Mouse (Mus musculus): ENCODE measurements around the gene Bola2. TPM values are rescaled to one million over a fixed set of nuclear protein-coding genes. Genes with fewer than 3 reads are reported as not detected.

The Bola2 gene
- total and polyA plus RNA-seq, 3 experiments = 163 to 436 TPM; not detected in 1

DNA sequence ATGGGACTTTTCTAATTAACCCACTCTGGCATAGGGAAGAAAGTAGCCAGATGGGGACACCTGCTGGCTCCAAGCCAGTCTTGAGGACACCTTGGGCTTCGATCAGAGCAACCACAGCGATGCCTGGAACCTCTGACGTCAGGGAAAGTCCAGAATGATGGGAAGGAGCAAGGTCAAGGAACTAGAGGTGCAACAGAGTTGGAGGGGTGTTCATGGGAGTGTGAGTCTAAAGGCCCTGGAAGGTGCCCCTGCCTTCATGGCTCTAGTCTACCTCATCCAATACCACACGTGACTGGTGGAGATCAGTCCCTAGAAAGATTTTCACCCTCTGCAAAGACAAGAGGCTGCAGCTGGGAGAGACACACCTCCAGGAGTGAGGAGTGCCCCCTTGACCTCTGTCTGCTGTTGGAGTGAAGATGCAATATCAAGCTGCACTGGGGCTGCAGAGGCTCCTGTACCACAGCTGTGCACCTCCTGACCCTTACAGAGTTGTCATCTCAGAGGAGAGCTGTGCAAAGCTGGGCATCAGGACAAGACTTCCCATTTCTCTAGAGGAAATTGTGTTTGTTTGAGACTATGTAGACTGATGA is 18.5 kb upstream of the Bola2 start:
- no peaks in the 10 kb centered on the region; a peak in 2 of 4 replicates for H3K36me3 ChIP-seq (ENCODE audit: control insufficient read depth in 1 of 2, insufficient read depth in 2 of 2, low read length in 2 of 2)
- no peaks in the 10 kb centered on the region for H3K27me3 ChIP-seq (ENCODE audit: control insufficient read depth in 1 of 2, insufficient read depth in 2 of 2, low read length in 2 of 2)
- no peak overlapping the region for H3K9ac ChIP-seq (ENCODE audit: control insufficient read depth, low read depth, low read length, poor library complexity, severe bottlenecking)
- no peak overlapping the region for H3K4me3 ChIP-seq (ENCODE audit: control insufficient read depth in 1 of 2, insufficient read depth in 1 of 2, low read depth in 2 of 2, low read length in 2 of 2)
- no peak overlapping the region for H3K27ac ChIP-seq (ENCODE audit: control insufficient read depth, low read depth, low read length)
- H3K4me1 ChIP-seq (ENCODE audit: control insufficient read depth in 1 of 2, insufficient read depth in 2 of 2, low read length in 2 of 2) = no peaks in the 10 kb centered on the region
- H3K9me3 ChIP-seq (replicated peaks; ENCODE audit: insufficient read depth, low read length) = no peaks in the 10 kb centered on the region
- no peak for TF ChIP-seq UBTF (IDR thresholded peaks at IDR 0.05; ENCODE audit: borderline replicate concordance, insufficient read depth, low read depth, low read length)
- TF ChIP-seq ZMIZ1 (IDR thresholded peaks at IDR 0.05; ENCODE audit: low read depth, low read length) = no peak
- no peak for TF ChIP-seq POLR2AphosphoS5 (IDR thresholded peaks at IDR 0.05; ENCODE audit: borderline replicate concordance, low read depth, low read length)
- TF ChIP-seq CHD2 (IDR thresholded peaks at IDR 0.05; ENCODE audit: low read length) = no peak
- no peak for TF ChIP-seq ELF1 (IDR thresholded peaks at IDR 0.05; ENCODE audit: low read depth, low read length)
- DNase-seq (ENCODE audit: low read depth, low spot score) = no peak
- H3K79me2 ChIP-seq (ENCODE audit: control insufficient read depth, insufficient read depth, low read length, poor library complexity) = no peaks in the 10 kb centered on the region

DNA sequence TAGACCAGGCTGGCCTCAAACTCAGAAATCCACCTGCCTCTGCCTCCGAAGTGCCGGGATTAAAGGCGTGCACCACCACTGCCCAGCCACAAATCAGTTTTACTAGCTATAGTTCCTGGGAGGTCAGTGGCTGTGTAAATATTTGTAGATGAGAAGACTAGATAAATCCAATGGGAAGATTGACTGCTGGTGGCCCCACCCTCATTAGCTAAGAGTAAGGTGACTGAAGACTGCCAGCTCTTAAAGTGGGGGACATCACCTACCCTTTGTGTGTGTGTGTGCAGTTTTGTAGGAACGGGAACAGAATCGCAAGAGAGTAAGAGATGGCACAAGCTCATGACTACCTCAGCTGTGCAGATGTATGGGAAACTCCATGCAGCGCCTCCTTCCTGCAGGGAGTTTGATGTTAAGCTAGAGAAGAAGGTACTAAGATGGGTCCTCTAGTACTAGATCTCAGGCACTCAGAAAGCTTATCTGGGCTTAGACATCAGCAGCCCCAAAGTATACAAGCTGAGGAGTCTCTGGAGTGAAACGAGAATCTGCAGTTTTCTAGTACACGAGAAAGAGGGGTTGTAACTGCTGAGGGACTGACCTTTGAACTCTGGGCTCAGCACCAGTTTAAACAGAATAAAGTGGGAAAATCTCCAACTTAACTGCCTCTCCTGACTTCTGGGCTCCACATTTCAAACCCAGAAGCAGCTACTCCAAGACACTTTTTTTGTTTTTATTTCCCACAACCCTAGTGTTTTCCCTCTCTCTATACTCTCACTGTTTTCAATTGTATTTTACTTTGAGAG is 16.5 kb upstream of the Bola2 start:
- no peak for DNase-seq (ENCODE audit: low read depth, low spot score)
- Histone ChIP-seq H3K27me3 (ENCODE audit: control insufficient read depth in 1 of 2, insufficient read depth in 2 of 2, low read length in 2 of 2) (no peaks in the 10 kb centered on the region), H3K36me3 (ENCODE audit: control insufficient read depth in 1 of 2, insufficient read depth in 2 of 2, low read length in 2 of 2) (no peaks in the 10 kb centered on the region; a peak in 1 of 4 replicates), H3K27ac (ENCODE audit: control insufficient read depth, low read depth, low read length) (no peak overlapping the region), H3K79me2 (ENCODE audit: control insufficient read depth, insufficient read depth, low read length, poor library complexity) (no peaks in the 10 kb centered on the region), H3K9ac (ENCODE audit: control insufficient read depth, low read depth, low read length, poor library complexity, severe bottlenecking) (no peak overlapping the region), H3K4me3 (ENCODE audit: control insufficient read depth in 1 of 2, insufficient read depth in 1 of 2, low read depth in 2 of 2, low read length in 2 of 2) (no peak overlapping the region), H3K9me3 (replicated peaks; ENCODE audit: insufficient read depth, low read length) (no peaks in the 10 kb centered on the region), H3K4me1 (ENCODE audit: control insufficient read depth in 1 of 2, insufficient read depth in 2 of 2, low read length in 2 of 2) (no peaks in the 10 kb centered on the region)
- TF ChIP-seq NELFE (IDR thresholded peaks at IDR 0.05; ENCODE audit: low read depth, low read length) (no peak), E2F4 (IDR thresholded peaks at IDR 0.05; ENCODE audit: borderline replicate concordance, low read depth, low read length) (no peak), POLR2A (IDR thresholded peaks at IDR 0.05; ENCODE audit: control insufficient read depth in 1 of 2, insufficient read depth in 1 of 2, low read depth in 1 of 2, low read length in 2 of 2, poor library complexity in 1 of 2) (no peak), MYC (IDR thresholded peaks at IDR 0.05; ENCODE audit: low read depth, low read length) (no peak), ZKSCAN1 (IDR thresholded peaks at IDR 0.05; ENCODE audit: low read depth, low read length) (no peak), CHD2 (IDR thresholded peaks at IDR 0.05; ENCODE audit: low read length) (no peak), MAFK (IDR thresholded peaks at IDR 0.05; ENCODE audit: borderline replicate concordance, low read depth, low read length) (no peak), CHD1 (IDR thresholded peaks at IDR 0.05; ENCODE audit: low read depth, low read length) (no peak), TCF12 (IDR thresholded peaks at IDR 0.05; ENCODE audit: low read depth, low read length) (no peak), ZNF384 (IDR thresholded peaks at IDR 0.05; ENCODE audit: low read depth, low read length) (no peak), RAD21 (IDR thresholded peaks at IDR 0.05; ENCODE audit: low read depth, low read length) (no peak), HCFC1 (IDR thresholded peaks at IDR 0.05; ENCODE audit: low read depth, low read length) (no peak), MXI1 (IDR thresholded peaks at IDR 0.05; ENCODE audit: low read depth, low read length) (no peak), NRF1 (IDR thresholded peaks at IDR 0.05; ENCODE audit: insufficient read depth, low read depth, low read length, poor library complexity, severe bottlenecking) (no peak), JUND (IDR thresholded peaks at IDR 0.05; ENCODE audit: low read depth, low read length) (no peak), UBTF (IDR thresholded peaks at IDR 0.05; ENCODE audit: borderline replicate concordance, insufficient read depth, low read depth, low read length) (no peak), SMC3 (IDR thresholded peaks at IDR 0.05; ENCODE audit: low read depth, low read length) (no peak)

Measured in MEL (cell line).